Mouse (Mus musculus): ENCODE results near the gene Stk32b. TPM values are rescaled to one million over a fixed set of nuclear protein-coding genes. Genes with fewer than 3 reads are reported as not detected.

Gene Stk32b
- polyA plus RNA-seq, 1 experiment from 2014 or later, result 1.6 TPM

DNA sequence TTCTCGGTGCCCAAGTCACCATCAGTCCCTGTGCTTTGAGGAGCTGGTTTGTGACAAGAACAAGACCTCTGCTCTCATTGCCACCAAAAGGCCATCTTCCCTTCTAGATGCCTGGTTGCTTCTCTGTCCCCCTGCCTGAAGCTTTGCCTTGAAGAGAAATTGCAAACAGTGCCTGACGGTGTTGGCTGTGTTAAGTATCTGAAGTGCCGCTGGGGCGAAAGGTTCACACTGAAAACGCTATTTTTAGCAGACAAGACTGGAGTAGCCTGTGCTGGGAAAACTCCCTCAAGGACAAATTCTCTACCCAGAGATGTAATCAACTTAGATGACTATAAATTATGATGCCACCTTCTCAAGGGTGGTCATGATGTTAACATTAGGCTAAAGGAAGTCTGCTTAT is 129.1 kb downstream of the Stk32b start:
- ATAC-seq (ENCODE audit: insufficient number of reproducible peaks, insufficient read depth, low FRiP score, low TSS enrichment), result no peak
- no peak overlapping the region for H3K9ac ChIP-seq
- no peaks in the 10 kb centered on the region for H3K4me1 ChIP-seq
- no peak overlapping the region for H3K27ac ChIP-seq
- no peaks in the 10 kb centered on the region for H3K9me3 ChIP-seq
- no peak overlapping the region for H3K4me2 ChIP-seq (replicated peaks)
- H3K27me3 ChIP-seq, result no peaks in the 10 kb centered on the region
- no peaks in the 10 kb centered on the region for H3K36me3 ChIP-seq
- WGBS, result 84% methylated on average over 5 of the region's 5 CpGs
- no peak overlapping the region for H3K4me3 ChIP-seq

DNA sequence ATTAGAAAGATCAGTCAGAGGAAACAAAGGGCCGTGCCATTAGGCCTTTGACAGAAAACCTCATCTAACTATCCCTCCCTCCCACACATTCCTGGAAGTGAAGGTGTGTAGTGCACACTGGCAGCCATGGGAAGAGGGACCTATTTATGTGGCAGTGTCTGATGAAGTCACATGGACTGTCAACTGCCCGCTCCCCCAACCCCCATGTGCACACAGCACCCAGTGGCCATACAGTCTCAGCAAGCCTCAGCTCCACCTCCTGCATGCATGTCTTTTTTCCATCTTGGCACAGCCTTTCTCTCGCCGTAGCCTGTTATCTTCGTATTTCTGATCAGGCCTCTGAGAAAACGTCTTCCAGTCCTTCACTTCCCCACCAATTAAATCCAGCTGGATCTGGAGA is 130.9 kb downstream of the Stk32b start:
- Histone ChIP-seq H3K9ac (no peak overlapping the region), H3K4me3 (no peak overlapping the region), H3K9me3 (no peaks in the 10 kb centered on the region), H3K4me1 (no peaks in the 10 kb centered on the region), H3K4me2 (replicated peaks) (no peak overlapping the region), H3K27ac (no peak overlapping the region), H3K27me3 (no peaks in the 10 kb centered on the region), H3K36me3 (no peaks in the 10 kb centered on the region)
- 77% methylated on average over 6 of the region's 6 CpGs for WGBS
- ATAC-seq (ENCODE audit: insufficient number of reproducible peaks, insufficient read depth, low FRiP score, low TSS enrichment), result no peak

DNA sequence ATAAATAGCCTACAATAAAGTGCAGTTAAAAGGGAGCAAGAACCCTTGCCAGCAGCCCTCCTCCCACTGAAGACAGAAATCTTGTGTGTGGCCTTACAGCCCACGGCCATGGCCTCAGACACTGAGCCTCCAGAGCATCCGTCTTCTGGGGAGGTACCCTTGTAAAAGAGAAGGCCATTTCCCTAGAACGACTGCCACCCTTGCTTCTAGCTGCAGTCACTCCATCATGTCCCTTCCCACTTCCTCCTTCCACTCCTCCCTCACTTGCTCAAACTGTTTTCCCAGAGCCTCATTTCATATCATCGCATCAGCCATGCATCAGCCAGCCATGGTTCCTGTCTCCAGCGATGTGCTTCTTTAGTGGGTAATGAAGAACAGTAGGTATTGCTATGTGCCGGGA is 141.5 kb downstream of the Stk32b start:
- H3K27me3 ChIP-seq, result no peaks in the 10 kb centered on the region
- H3K9ac ChIP-seq, result no peak overlapping the region
- 78% methylated on average over 6 of the region's 6 CpGs for WGBS
- no peaks in the 10 kb centered on the region for H3K4me1 ChIP-seq
- no peak overlapping the region for H3K27ac ChIP-seq
- no peak overlapping the region for H3K4me3 ChIP-seq
- H3K9me3 ChIP-seq, result no peaks in the 10 kb centered on the region
- H3K4me2 ChIP-seq (replicated peaks), result no peak overlapping the region
- no peak for ATAC-seq (ENCODE audit: insufficient number of reproducible peaks, insufficient read depth, low FRiP score, low TSS enrichment)
- no peaks in the 10 kb centered on the region for H3K36me3 ChIP-seq

DNA sequence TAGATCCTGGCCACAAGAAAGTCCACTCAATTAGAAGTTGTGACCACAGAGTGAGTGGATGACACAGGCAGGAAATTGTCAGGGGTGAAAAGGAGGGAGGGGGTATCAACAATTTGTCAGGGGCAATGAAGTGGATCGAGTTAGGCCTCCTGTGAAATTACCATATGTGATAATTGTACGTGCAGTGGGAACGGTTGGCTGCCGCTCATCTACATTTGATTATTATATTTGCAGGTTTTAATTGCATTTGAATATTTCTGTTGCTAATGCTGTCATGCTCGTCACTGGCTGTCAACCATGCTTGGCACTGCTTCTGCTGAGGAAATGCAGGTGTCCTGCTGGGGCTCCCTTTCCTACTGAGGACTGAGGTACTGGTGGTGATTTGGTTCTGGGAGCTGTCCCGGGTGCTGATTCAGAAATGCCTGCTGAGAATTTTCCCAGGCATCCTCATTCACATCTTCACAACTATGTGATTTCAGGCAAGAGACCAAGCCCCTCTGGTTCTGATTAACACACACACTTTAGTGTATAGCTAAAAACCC is 159.6 kb downstream of the Stk32b start:
- Histone ChIP-seq H3K9me3 (no peaks in the 10 kb centered on the region), H3K4me1 (no peaks in the 10 kb centered on the region), H3K27me3 (no peaks in the 10 kb centered on the region), H3K36me3 (no peaks in the 10 kb centered on the region), H3K27ac (no peak overlapping the region), H3K9ac (no peak overlapping the region), H3K4me3 (no peak overlapping the region), H3K4me2 (replicated peaks) (no peak overlapping the region)
- ATAC-seq (ENCODE audit: insufficient number of reproducible peaks, insufficient read depth, low FRiP score, low TSS enrichment), result no peak
- WGBS, result 64% methylated on average over 6 of the region's 6 CpGs

DNA sequence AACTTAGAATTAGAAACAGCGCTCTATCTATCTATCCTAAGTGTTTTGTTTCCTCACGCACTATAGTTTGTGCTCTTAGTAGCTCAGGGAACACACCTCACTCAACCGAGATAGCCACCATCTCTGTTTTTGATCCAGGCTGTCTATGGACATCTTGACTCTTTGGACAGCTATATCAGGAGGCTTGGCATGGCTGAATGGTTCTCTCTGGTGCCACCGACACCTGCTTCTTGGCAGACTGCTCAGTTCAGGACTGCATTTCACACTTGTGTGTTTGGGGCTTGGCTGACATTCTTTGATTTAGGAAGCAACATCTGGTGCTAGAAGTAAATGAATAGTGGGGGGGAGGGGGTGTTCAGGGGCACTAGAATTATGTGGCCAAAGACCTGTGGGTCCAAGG is 162.7 kb downstream of the Stk32b start:
- Histone ChIP-seq H3K36me3 (no peaks in the 10 kb centered on the region), H3K27ac (no peak overlapping the region), H3K27me3 (no peaks in the 10 kb centered on the region), H3K4me3 (no peak overlapping the region), H3K4me1 (no peaks in the 10 kb centered on the region), H3K9me3 (no peaks in the 10 kb centered on the region), H3K9ac (no peak overlapping the region), H3K4me2 (replicated peaks) (no peak overlapping the region)
- WGBS, result 85% methylated on average over 4 of the region's 4 CpGs
- no peak for ATAC-seq (ENCODE audit: insufficient number of reproducible peaks, insufficient read depth, low FRiP score, low TSS enrichment)

DNA sequence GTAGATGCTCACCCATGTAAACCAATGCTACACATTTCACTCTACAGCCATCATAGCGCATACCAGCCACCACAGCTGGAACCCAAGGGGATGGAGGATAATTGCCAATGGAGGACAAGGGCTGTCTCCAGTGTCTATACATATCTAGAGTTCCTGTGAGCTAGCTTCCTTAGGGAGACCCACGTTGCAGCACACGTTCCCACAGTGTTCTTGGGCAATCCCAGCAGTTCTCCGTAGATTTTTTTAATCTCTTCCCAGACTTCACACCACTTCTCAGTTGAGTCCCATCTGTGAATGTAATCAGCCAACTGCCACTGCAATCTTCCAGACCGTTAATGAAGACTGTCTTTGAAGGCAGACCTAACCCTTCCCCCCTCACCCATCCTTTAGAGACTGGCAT is 165.3 kb downstream of the Stk32b start:
- no peak overlapping the region for H3K27ac ChIP-seq
- WGBS, result 68% methylated on average over 5 of the region's 5 CpGs
- no peaks in the 10 kb centered on the region for H3K27me3 ChIP-seq
- ATAC-seq (ENCODE audit: insufficient number of reproducible peaks, insufficient read depth, low FRiP score, low TSS enrichment), result no peak
- H3K4me1 ChIP-seq, result no peaks in the 10 kb centered on the region
- no peaks in the 10 kb centered on the region for H3K36me3 ChIP-seq
- no peak overlapping the region for H3K9ac ChIP-seq
- no peaks in the 10 kb centered on the region for H3K9me3 ChIP-seq
- no peak overlapping the region for H3K4me3 ChIP-seq
- no peak overlapping the region for H3K4me2 ChIP-seq (replicated peaks)

DNA sequence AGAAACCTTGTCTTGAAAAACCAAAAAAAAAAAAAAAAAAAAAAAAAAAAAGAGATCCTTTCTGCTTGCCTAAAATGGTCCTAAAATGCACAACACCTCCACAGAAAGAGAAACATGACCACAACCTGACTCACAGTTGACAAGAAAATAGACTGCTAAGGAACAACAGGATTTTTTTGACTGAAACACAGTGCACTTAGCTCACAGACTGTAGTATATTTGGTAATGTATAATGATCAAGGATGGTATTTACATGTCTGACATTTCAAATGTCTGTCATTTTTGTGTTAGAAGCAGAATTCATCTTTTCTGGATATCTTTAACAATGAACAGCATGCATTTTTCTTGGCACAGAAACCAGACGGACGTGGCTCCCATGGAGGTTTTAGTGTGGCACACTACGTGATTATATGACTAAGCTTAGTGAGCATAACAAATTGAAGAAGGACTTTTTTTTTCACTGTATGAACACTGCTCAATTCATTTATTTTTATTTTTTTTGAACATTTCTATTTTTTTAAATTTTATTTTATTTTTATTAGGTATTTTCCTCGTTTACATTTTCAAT is 181.2 kb downstream of the Stk32b start:
- 81% methylated on average over 4 of the region's 4 CpGs for WGBS
- Histone ChIP-seq H3K4me2 (replicated peaks) (no peak overlapping the region), H3K36me3 (no peaks in the 10 kb centered on the region), H3K27me3 (no peaks in the 10 kb centered on the region), H3K9me3 (no peaks in the 10 kb centered on the region), H3K27ac (no peak overlapping the region), H3K4me3 (no peak overlapping the region), H3K4me1 (no peaks in the 10 kb centered on the region), H3K9ac (no peak overlapping the region)
- ATAC-seq (ENCODE audit: insufficient number of reproducible peaks, insufficient read depth, low FRiP score, low TSS enrichment), result no peak

DNA sequence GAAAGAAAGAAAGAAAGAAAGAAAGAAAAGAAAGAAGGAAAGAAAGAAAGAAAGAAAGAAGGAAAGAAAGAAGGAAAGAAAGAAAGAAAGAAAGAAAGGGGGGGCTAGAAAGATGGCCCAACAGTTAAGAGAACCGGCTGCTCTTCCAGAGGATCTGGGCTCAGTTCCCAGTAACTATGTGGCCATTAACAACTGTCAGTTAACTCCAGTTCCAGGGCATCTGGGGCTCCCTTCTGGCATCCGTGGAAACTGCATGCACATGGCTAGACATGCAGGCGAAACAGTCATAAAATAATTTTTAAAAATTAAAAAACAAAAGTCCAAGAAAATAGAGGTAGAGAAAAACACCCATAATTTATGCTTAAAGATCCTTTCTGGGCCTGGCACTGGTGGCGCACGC is 181.7 kb downstream of the Stk32b start:
- no peaks in the 10 kb centered on the region for H3K27me3 ChIP-seq
- no peak overlapping the region for H3K4me2 ChIP-seq (replicated peaks)
- H3K9me3 ChIP-seq, result no peaks in the 10 kb centered on the region
- no peak for ATAC-seq (ENCODE audit: insufficient number of reproducible peaks, insufficient read depth, low FRiP score, low TSS enrichment)
- WGBS, result 83% methylated on average over 5 of the region's 5 CpGs
- H3K36me3 ChIP-seq, result no peaks in the 10 kb centered on the region
- H3K4me1 ChIP-seq, result no peaks in the 10 kb centered on the region
- H3K4me3 ChIP-seq, result no peak overlapping the region
- H3K9ac ChIP-seq, result no peak overlapping the region
- no peak overlapping the region for H3K27ac ChIP-seq

DNA sequence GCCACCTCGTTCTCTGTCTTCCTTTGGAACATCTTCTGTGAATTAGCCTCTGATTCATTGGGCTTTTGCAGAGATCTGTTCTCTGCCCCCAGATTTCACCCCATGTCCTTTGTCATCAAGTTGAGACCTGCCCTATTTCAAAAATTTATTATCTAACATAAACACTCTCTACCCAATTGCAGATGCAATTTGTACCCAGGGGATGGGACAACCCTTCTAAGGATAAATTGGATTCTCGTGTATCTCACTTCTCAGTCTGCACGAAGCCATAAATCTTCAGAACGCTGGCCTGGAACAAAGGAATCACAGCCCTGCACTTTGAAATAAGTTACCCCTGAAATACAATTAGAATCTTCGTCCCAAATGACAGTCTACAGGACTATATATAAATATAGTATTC is 191.6 kb downstream of the Stk32b start:
- no peak overlapping the region for H3K9ac ChIP-seq
- 88% methylated on average over 5 of the region's 5 CpGs for WGBS
- H3K4me2 ChIP-seq (replicated peaks), result no peak overlapping the region
- no peak overlapping the region for H3K27ac ChIP-seq
- H3K27me3 ChIP-seq, result no peaks in the 10 kb centered on the region
- no peaks in the 10 kb centered on the region for H3K36me3 ChIP-seq
- no peak overlapping the region for H3K4me3 ChIP-seq
- no peaks in the 10 kb centered on the region for H3K9me3 ChIP-seq
- no peak for ATAC-seq (ENCODE audit: insufficient number of reproducible peaks, insufficient read depth, low FRiP score, low TSS enrichment)
- no peaks in the 10 kb centered on the region for H3K4me1 ChIP-seq

DNA sequence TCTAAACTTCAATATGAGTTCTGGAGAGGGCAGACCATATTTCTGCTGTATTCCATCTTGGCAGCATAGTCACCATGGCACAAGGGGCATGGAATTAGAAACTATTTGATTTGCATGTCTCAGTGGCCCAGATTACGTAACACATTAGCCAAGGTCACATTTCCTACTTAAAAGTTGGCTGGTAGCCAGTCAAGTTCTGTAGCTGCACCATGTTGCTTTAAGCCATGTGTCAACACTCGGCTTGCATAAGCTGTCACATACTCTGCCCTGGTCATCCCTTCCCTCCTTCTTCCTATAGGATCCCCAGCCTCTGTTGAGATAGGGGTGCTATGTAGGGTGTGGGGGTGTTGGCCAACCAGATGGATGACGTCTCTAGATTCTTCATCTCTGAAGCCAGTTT is 196.5 kb downstream of the Stk32b start:
- no peaks in the 10 kb centered on the region for H3K4me1 ChIP-seq
- H3K4me3 ChIP-seq, result no peak overlapping the region
- no peak overlapping the region for H3K27ac ChIP-seq
- 81% methylated on average over 3 of the region's 3 CpGs for WGBS
- no peak overlapping the region for H3K9ac ChIP-seq
- no peak for ATAC-seq (ENCODE audit: insufficient number of reproducible peaks, insufficient read depth, low FRiP score, low TSS enrichment)
- H3K4me2 ChIP-seq (replicated peaks), result no peak overlapping the region
- no peaks in the 10 kb centered on the region for H3K9me3 ChIP-seq
- H3K27me3 ChIP-seq, result no peaks in the 10 kb centered on the region
- H3K36me3 ChIP-seq, result no peaks in the 10 kb centered on the region

DNA sequence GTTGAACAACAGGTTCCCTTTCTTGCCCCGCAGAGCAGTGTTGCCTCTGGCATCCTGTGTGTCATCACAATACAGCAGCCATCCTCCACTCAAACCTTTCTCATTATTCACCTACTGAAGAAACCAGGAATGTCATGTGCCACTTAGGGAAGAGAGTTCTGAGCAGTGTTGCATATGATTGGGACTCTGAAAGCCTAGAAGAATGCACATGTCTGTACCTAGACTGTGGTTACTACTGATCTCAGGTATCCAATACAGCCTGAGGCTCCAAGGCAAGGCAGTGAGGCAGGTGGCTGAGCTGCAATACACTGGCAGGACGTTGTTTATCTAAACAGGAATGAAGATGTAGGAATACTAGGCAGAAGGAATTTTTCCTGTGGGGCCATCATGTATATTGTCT is 204.5 kb downstream of the Stk32b start:
- no peaks in the 10 kb centered on the region for H3K9me3 ChIP-seq
- no peak overlapping the region for H3K4me2 ChIP-seq (replicated peaks)
- no peaks in the 10 kb centered on the region for H3K4me1 ChIP-seq
- no peak overlapping the region for H3K4me3 ChIP-seq
- no peaks in the 10 kb centered on the region for H3K27me3 ChIP-seq
- H3K27ac ChIP-seq, result no peak overlapping the region
- no peak overlapping the region for H3K9ac ChIP-seq
- no peak for ATAC-seq (ENCODE audit: insufficient number of reproducible peaks, insufficient read depth, low FRiP score, low TSS enrichment)
- H3K36me3 ChIP-seq, result no peaks in the 10 kb centered on the region
- 14% methylated on average over 2 of the region's 2 CpGs for WGBS

DNA sequence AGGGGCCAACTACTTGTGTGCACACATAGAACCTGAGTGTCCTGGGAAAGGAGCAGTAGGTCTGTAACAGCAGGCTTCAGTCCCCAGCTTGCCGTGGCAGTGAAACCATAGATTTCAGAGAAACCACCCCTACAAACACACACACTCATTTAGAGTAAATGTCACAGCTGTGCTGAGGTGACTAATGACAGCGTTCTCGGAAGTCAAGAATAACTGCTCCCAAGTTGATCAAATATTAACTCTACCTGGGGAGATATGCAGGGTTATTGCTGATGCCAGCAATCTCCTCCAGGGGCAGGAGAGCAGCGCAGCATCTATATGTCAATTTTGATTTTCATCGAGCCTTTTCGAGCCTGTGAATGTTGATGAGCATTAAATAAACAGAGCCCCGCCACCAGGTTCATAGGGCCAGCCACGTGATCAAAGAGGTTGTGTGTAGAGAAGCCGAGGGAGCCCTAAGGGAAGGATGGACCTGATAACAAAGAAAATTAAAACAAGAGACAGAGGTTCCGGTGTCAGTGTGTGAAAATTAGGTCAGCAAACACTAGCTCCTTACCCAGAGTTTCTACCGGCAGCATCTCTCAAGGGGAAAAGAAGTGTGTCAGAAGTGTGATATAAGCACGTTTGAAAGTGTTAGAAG is 210.0 kb downstream of the Stk32b start:
- H3K27me3 ChIP-seq, result no peaks in the 10 kb centered on the region
- H3K4me2 ChIP-seq (replicated peaks), result no peak overlapping the region
- no peaks in the 10 kb centered on the region for H3K4me1 ChIP-seq
- no peak for ATAC-seq (ENCODE audit: insufficient number of reproducible peaks, insufficient read depth, low FRiP score, low TSS enrichment)
- 57% methylated on average over 12 of the region's 12 CpGs for WGBS
- H3K36me3 ChIP-seq, result no peaks in the 10 kb centered on the region
- no peaks in the 10 kb centered on the region for H3K9me3 ChIP-seq
- H3K4me3 ChIP-seq, result no peak overlapping the region
- H3K9ac ChIP-seq, result no peak overlapping the region
- no peak overlapping the region for H3K27ac ChIP-seq
